Mouse (Mus musculus) kidney, adult 2 months (tissue): ENCODE measurements at regions not wholly inside any gene's neighbourhood (a gene's known extent, or its start where the extent isn't known, plus 50 kb on each side); places are given as distances from the start of the nearest gene placed in this dataset.

Experiments
- CTCF ChIP-seq: fragments of 200-500 bp; conservative IDR thresholded peaks from 2 replicates; pipeline ENCODE4 v1.5.1; 2011; ENCODE audit warnings: low read depth, mild to moderate bottlenecking, control low read depth, low read length, moderate library complexity, mixed read lengths; ENCODE audit not compliant: insufficient read depth, insufficient read length
- POLR2A ChIP-seq: fragments of 200-500 bp; IDR thresholded peaks from one replicate; pipeline ENCODE4 v1.6.1; 2011; ENCODE audit warnings: low read depth, low read length, control low read depth

GRCm38 (mm10) chr17:14522011-14522410 is 172.0 kb downstream of the Thbs2 start:
- no peak for TF ChIP-seq CTCF
- TF ChIP-seq POLR2A: no peak
